Mouse (Mus musculus) left cerebral cortex, adult 18-20 months (tissue): ENCODE measurements around the gene Elob. TPM values are rescaled to one million over a fixed set of nuclear protein-coding genes. Genes with fewer than 3 reads are reported as not detected.

Source experiments
- DNase-seq, 2 experiments: peaks; one replicate each; pipeline ENCODE4 v3.0.0; 2021 to 2022; ENCODE audit warnings: low spot score in 2 of 2, mixed read lengths in 1 of 2
- long read RNA-seq, 2 experiments: library from polyadenylated mRNA; stranded (forward); transcript quantifications; one replicate each; pipeline ENCODE4 v2.0.0; 2021
- total RNA-seq, 2 experiments: library from RNA; stranded (reverse); gene quantifications; 2 replicates each; pipeline ENCODE4 v1.2.3; 2021

The Elob gene
- total RNA-seq = 100 to 1,000 TPM; 359 to 364 TPM
- long read RNA-seq, experiment 1, transcript Elob-202 (3 exons, 581 nt) = minor isoform, 23 of 158 reads
- long read RNA-seq, experiment 1, transcript Elob-201 (4 exons, 537 nt) = major isoform, 127 of 158 reads
- long read RNA-seq, experiment 1, partial matches to known transcripts = 5 of 158 reads
- long read RNA-seq, experiment 1, other reads (novel, unspliced or antisense) = 0 of 158 reads
- long read RNA-seq, experiment 2, transcript Elob-201 (4 exons, 537 nt) = major isoform, 147 of 192 reads
- long read RNA-seq, experiment 2, transcript Elob-202 (3 exons, 581 nt) = minor isoform, 30 of 192 reads
- long read RNA-seq, experiment 2, transcript Elob-204 (4 exons, 414 nt) = minor isoform, 6 of 192 reads
- long read RNA-seq, experiment 2, partial matches to known transcripts = 3 of 192 reads
- long read RNA-seq, experiment 2, other reads (novel, unspliced or antisense) = 3 of 192 reads

- DNase-seq = peak; percentile 81 to 86
Measured at GRCm38 (mm10) chr17:23829064-23829619, at the start of gene Elob. TSS of gene Elob (minus strand) at chr17:23829136.

- DNase-seq = no peak
Measured at GRCm38 (mm10) chr17:23877166-23877565, 48.2 kb upstream of the Elob start.

- peak in 1 of 2 experiments; percentile 22 for DNase-seq
Measured at GRCm38 (mm10) chr17:23876741-23877140, 47.8 kb upstream of the Elob start.

GRCm38 (mm10) chr17:23873884-23874856 lies 45.2 kb upstream of the Elob start:
- peak; percentile 33 to 36 for DNase-seq

GRCm38 (mm10) chr17:23868513-23868912 lies 39.6 kb upstream of the Elob start:
- no peak for DNase-seq

- DNase-seq = no peak
Measured at GRCm38 (mm10) chr17:23867756-23868155, 38.8 kb upstream of the Elob start, which contains the start of gene Prss21. TSS of gene Prss21 (plus strand) at chr17:23868056.

GRCm38 (mm10) chr17:23862926-23863325 lies 34.0 kb upstream of the Elob start:
- DNase-seq = no peak

- no peak for DNase-seq
Measured at GRCm38 (mm10) chr17:23857913-23858312, 29.0 kb upstream of the Elob start.

- no peak for DNase-seq
Measured at GRCm38 (mm10) chr17:23857193-23857592, 28.3 kb upstream of the Elob start.

GRCm38 (mm10) chr17:23854229-23854765 lies 25.4 kb upstream of the Elob start:
- no peak for DNase-seq

- peak in 1 of 2 experiments; percentile 22 for DNase-seq
Measured at GRCm38 (mm10) chr17:23853292-23853691, 24.4 kb upstream of the Elob start.

- DNase-seq = peak; percentile 24 to 61
Measured at GRCm38 (mm10) chr17:23850853-23851749, 22.2 kb upstream of the Elob start.

- DNase-seq = no peak
Measured at GRCm38 (mm10) chr17:23850028-23850427, 21.1 kb upstream of the Elob start.

- DNase-seq = peak in 1 of 2 experiments; percentile 34
Measured at GRCm38 (mm10) chr17:23843812-23844273, 14.9 kb upstream of the Elob start, which contains the start of the genes Prss32 and Prss41. TSS of gene Prss32 (plus strand) at chr17:23843855. TSS of gene Prss41 (minus strand) at chr17:23844172.

GRCm38 (mm10) chr17:23843141-23843811 lies 14.3 kb upstream of the Elob start:
- DNase-seq = no peak

GRCm38 (mm10) chr17:23841145-23841544 lies 12.2 kb upstream of the Elob start:
- peak in 1 of 2 experiments; percentile 66 for DNase-seq

- DNase-seq = no peak
Measured at GRCm38 (mm10) chr17:23836006-23836575, 7.2 kb upstream of the Elob start, which contains the start of gene Prss33. TSS of gene Prss33 (minus strand) at chr17:23836056.

- no peak for DNase-seq
Measured at GRCm38 (mm10) chr17:23831201-23831600, 2.3 kb upstream of the Elob start.
